Mouse (Mus musculus) kidney, adult 11 months (tissue): ENCODE results near the gene Pdgfb.

Source experiments
- DNase-seq: peaks from one replicate; pipeline ENCODE4 v3.0.0; 2022

The Pdgfb gene

GRCm38 (mm10) chr15:80008461-80008860 lies 6.3 kb downstream of the Pdgfb start:
- DNase-seq = no peak

- DNase-seq = no peak
Measured at GRCm38 (mm10) chr15:80006156-80006555, 8.6 kb downstream of the Pdgfb start.

GRCm38 (mm10) chr15:80005436-80005835 lies 9.3 kb downstream of the Pdgfb start:
- no peak for DNase-seq

DNA sequence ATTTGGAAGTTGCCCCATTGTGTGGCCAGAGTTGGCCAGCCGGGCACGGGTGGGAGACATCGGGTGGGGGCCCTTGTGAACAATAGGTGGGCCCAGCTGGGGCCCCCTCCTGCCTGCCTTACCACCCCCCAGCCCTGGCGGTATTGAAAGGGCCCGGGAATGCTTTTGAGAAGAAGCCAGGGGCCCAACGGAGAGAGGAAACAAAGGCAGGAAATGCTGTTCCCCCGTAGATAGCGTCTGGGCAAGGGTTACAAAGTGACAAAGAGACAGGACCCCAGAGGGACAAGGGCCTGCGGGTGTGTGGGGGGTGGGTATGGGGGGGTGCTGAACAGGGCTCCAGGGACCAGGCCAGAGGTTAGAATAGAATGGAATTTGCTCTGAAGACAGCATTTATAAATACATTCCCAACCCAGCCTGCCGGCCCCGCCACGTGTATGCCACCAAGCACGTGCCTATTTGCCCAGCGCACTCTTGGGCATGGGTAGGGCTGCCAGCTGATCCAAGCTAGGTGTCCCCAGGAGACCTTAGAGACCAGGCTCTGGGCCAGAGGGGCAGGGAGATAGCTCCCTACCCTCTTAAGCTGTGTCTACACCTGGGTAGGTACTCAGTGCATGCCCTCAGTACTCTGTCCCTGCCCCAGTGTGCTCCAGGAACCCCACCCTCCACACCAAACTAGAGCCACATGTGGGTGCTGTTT lies 10.0 kb downstream of the Pdgfb start:
- DNase-seq = peak; percentile 94

- DNase-seq = no peak
Measured at GRCm38 (mm10) chr15:80003581-80003980, 11.2 kb downstream of the Pdgfb start.

- DNase-seq = no peak
Measured at GRCm38 (mm10) chr15:80001601-80002000, 13.2 kb downstream of the Pdgfb start.

DNA sequence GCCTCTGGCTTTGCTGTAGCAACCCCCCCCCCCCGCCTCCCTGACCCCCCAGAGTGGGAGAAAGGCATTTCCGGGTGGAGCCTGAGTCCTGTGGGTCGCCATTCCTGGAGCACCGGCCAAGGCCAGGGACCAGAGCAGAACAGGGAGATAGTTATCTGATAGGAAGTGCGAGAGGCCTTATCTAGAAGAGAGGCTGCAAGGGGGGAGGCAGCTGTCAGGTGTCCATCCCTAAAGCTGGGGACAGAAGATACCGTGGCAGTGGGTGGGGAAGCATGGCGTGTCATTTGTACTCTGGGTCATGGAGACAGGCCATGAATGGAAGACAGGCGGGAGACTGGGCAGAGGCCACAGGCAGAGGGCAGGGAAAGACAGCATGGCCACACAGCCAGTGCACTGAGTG lies 14.1 kb downstream of the Pdgfb start:
- peak; percentile 76 for DNase-seq

DNA sequence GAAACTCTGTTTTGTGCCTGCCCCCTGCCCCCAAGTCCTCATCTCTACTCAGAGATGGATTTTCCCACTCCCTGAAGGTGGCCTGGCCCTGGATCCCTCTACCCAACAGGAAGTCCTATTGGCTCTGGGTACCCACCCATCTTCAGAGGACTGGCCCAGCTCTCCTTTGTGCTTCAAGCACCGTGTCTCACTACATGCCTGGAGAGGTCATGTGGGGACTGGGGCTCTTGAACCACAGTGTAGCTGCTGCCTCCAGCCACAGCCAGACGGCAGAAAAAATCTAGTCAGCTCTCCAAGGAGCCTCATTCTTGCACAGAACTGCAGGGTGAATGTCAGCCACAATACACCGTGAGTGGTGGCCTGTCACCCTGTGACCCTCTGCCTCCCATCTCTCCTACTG lies 16.8 kb downstream of the Pdgfb start:
- no peak for DNase-seq

DNA sequence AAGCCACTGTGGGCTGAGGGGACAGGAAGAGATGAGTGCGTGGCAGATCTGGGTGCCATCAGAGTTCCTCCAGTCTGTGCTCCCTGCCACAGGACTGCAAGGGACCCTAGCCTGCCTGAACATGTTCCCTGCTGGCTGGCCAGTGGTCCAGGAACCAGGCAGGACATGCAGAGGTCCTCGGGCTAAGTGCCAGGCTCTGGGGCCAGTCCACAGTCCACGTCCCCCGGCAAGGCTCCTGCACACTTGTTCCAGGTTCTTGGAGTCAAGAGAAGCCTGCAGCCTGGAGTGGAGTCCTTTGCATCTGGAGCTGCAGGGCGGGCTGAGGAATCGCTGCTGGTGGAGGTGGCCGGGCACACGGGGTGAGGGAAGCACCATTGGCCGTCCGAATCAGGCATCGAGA lies 18.0 kb downstream of the Pdgfb start:
- peak; percentile 80 for DNase-seq

DNA sequence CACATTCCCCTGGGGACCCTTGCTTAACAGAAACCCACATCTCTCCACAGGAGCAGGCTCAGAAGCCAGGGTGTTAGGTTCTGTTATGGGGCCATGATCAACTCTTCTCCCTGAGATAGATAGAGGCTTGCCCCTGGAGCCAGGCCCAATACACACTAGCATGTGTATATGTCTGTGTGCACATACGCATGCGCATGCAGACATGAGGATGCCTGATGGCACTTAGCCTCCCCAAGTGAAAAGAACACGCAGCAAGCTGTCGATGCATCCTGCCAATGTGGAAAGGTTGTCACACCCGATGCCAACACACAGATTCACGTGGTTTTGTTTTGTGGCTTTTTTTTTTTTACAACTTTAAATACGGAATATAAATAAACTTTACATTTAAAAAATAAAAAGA lies 19.2 kb downstream of the Pdgfb start:
- DNase-seq = no peak

DNA sequence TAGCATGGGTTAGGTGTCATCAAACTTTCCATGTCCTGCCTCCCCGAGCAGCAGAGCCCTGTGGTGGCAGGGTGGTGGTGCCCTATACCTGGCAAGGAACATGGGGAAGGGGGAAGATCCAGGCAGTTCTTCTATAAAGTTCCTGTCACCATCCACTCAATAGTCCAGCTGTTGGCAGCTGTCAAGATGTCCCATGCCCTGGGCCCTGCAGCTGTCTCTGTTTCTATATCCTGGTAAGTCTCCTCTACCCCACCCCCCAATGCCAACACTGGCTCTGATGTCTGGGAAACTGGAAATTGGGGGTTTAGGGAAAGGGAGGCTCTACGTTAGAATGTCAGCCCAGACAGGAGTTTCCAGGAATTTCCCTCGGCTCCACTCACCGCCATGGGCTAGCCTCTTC lies 20.2 kb downstream of the Pdgfb start:
- no peak for DNase-seq

DNA sequence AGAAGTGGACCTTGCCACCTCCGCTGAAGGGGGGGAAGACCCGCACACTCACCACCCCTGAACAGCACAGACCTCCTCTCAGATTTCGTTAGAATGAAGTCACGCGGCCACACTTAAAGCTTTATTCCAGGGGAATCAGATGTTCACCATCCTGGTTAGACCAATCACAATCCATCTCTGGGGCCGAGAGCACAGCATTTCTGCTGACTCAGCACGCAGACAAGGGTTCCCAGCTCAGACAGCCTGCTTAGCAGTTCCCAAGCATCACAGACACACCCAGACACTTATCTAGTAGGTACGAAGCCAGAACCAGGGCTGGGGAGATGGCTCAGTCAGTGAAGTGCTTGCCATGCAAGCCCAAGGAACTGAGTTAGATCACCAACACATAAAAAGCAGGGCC lies 28.6 kb downstream of the Pdgfb start:
- no peak for DNase-seq

DNA sequence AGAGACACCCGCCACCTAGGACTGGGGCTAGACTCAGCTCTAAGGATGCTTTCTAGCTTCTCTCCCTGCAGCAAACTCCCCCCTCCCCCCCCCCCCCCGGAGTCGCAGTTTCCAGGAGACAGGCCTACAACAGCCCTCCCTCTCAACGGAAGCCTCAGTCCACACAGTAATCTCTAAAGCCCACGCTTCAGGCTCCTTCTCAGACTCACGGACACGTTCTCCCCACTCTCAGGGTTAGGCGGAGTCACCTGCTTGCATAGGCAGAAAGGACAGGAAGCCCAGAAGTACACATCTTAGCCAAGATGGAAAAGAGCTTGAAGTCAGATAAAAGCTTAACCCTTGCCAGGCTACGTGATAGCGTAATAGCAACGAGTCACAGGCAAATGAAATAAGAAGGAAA lies 29.3 kb downstream of the Pdgfb start:
- DNase-seq = no peak

DNA sequence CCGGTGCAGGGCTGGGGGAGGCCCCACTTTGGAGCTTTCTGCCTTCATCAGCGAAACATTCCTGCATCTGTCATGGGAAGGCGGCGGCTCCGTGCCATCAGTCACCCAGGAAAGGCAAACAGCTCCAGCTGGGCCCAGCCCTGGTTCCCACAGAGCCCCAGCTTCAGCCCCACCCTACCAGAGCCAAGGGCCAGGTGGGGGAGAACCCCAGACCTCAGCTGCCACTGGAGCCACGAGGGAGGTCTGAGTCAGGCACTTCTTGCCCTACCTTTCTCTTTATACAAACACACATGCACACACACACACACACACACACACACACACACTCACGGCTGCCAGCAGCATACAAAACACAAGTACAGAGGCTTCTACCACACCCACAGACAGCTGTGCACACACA lies 30.6 kb downstream of the Pdgfb start:
- no peak for DNase-seq

DNA sequence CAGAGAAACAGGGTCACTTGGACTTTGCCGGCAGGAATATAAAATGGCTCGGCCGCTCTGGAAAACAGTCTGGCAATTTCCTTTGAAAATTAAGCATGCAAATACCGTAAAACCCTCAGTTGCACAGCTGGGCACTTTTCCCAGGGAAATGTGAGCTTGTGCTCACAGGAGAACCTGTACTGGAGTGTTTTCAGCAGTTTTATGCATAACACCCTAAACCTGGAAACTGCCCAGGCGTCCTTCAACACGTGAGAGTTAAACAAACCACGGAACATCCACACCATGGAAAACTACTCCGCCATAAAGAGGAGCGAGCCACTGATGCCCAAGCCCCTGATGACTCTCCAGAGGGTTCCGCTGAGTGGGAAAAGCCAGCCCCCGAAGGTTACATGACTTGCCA lies 34.1 kb downstream of the Pdgfb start:
- DNase-seq = peak; percentile 43

- no peak for DNase-seq
Measured at GRCm38 (mm10) chr15:79972186-79972585, 42.6 kb downstream of the Pdgfb start.

DNA sequence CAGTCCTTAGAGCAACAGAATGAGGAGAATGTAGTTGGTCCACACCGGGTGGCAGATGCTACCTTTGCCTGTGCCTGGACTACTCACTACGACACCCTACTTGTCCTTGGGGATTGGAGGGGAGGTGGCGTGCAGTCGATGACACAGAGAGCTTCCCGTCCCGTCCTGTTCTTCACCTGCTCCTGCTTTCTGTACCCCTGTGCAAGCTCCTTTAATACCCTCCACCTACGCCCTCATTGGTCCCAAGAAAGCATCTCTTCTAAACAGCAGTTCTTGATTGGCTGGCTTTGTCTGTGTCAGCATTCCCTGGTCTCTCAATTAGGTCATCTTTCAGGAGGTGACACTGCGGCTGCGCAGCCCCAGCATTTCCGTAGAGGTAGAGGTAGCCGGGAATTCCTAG lies 43.8 kb downstream of the Pdgfb start, which contains the start of gene Cbx7:
TSS of gene Cbx7 (minus strand) at position 180 of the 400 bp plus-strand sequence.
- no peak for DNase-seq

GRCm38 (mm10) chr15:79970491-79970890 lies 44.3 kb downstream of the Pdgfb start:
- DNase-seq = no peak

- DNase-seq = no peak
Measured at GRCm38 (mm10) chr15:79967346-79967745, 47.4 kb downstream of the Pdgfb start.

DNA sequence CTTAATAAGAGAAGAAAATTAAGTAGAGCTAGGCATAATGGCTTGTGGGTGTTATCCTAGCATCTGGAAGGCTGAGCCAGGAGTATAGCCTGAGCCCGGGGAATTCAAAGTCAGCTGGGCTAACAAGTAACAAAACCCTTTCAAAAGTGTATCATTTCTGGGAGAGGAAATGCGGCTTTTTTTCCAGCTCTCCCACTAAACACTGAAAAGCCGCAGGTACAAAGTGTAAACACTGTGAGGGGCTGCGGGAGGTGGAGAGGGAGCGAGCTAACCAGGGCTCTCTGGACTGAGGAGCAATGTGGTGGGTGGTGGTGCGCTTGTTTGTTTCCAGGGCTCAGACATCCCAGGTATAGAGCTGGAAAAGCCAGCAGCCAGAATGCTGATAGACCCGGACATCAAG lies 50.4 kb downstream of the Pdgfb start:
- DNase-seq = no peak

GRCm38 (mm10) chr15:79962661-79963060 lies 52.1 kb downstream of the Pdgfb start:
- DNase-seq = no peak

DNA sequence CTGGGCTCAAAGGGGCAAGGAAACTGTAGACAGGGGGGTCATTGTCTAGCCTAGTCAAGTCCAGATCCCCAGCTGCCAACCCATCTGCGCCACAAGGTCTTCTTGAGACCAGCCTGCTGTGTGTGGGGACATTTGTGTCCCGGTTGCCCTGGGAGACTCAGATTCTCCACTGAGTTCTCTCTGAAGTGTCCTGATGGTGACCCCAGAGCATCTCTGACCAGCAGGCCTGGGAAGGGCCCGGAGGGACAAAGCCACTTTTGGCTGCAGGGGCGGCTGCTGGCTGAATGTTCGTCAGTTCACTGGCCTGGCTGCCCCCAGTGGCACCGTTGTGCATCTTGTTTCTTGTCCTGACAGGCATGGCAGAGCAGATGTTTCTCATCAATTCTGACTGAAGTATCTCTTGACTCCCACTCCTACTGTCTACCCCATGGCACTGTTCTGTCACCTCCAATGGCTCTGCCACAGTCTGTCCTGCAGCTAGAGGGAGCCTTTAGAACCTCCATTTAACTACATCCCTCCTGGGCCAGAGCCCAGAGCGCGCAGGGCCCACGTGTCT lies 53.3 kb downstream of the Pdgfb start:
- DNase-seq = no peak

- DNase-seq = no peak
Measured at GRCm38 (mm10) chr15:79958418-79958817, 56.4 kb downstream of the Pdgfb start.

DNA sequence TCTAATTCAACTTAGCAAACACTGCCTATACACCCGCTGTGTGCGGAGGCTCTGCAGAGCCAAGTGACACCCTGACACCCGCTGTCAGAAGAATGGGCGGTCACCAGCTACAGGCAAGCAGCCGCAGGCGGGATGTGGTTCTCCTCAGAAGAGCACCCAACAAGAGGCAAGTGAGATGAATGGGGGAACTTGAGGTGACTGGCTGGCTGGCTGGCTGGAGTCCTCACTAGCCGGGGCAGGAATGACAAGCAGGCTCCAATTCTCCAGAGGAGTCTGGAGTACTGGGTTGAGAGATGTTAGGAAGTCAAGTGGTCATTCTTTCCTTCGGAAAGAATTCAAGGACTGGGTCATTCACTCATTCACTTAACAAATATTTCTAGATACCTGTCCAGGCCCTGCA lies 58.2 kb downstream of the Pdgfb start:
- DNase-seq = no peak

DNA sequence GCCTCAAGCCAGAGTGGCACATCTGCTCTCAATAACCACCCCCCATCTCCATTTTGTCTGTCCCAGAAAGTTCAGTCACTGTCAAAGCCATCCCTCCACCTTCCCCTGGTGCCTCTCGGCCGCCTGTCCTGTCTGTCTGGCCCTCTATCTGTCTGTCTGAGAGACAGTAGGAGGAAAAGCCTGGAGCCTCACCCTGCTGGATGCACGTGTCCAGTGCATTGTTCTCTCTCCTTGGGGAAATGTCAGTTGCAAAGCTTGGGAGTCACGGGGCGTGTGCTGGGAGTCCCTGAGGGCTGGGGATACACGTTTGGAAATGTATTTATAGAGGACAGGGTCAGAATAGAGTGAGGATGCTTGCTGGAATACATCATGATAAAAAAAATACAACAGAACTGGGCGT lies 61.3 kb downstream of the Pdgfb start:
- DNase-seq = peak; percentile 56
